In genomic region chr10:44611399-44611798, GRCm38 (mm10) we compare ENCODE assay signal across 33 mouse cellular contexts.
"Had no signal": no experiment of that assay in that cellular context is flagged by ENCODE, and none has a peak within 500 bp of the region (broad histone marks: within the 10 kb centered on the region; RNA-seq: fewer than 3 reads in every experiment).

No protein-coding gene starts in this region.

- H3K36me3 ChIP-seq: heart, embryonic 12.5 days; heart, embryonic 13.5 days; heart, embryonic 15.5 days; hindbrain, embryonic 10.5 days; hindbrain, embryonic 12.5 days; hindbrain, embryonic 13.5 days; hindbrain, embryonic 15.5 days; intestine, embryonic 15.5 days; kidney, embryonic 15.5 days had no signal

- H3K4me1 ChIP-seq: heart, embryonic 13.5 days; heart, embryonic 15.5 days; hindbrain, embryonic 10.5 days; hindbrain, embryonic 12.5 days; hindbrain, embryonic 13.5 days; hindbrain, embryonic 15.5 days; intestine, embryonic 15.5 days; kidney, embryonic 15.5 days had no signal

- H3K4me2 ChIP-seq: heart, embryonic 11.5 days; heart, embryonic 12.5 days; heart, embryonic 13.5 days; heart, embryonic 15.5 days; hindbrain, embryonic 12.5 days; hindbrain, embryonic 13.5 days; hindbrain, embryonic 15.5 days; intestine, embryonic 15.5 days; kidney, embryonic 15.5 days had no signal

- H3K4me3 ChIP-seq: heart, embryonic 12.5 days; heart, embryonic 13.5 days; heart, embryonic 15.5 days; hindbrain, embryonic 10.5 days; hindbrain, embryonic 12.5 days; hindbrain, embryonic 13.5 days; hindbrain, embryonic 15.5 days; intestine, embryonic 15.5 days; kidney, embryonic 15.5 days; layer of hippocampus, adult 2 months; left cerebral cortex, adult 2 months had no signal

- H3K27ac ChIP-seq: heart, embryonic 13.5 days; heart, embryonic 15.5 days; hindbrain, embryonic 10.5 days; hindbrain, embryonic 12.5 days; hindbrain, embryonic 13.5 days; hindbrain, embryonic 15.5 days; hindbrain, postnatal 0 days; intestine, embryonic 15.5 days; kidney, embryonic 15.5 days; kidney, postnatal 0 days; layer of hippocampus, adult 2 months; left cerebral cortex, adult 2 months had no signal

- H3K9ac ChIP-seq: heart, embryonic 12.5 days; heart, embryonic 13.5 days; heart, embryonic 15.5 days; hindbrain, embryonic 12.5 days; hindbrain, embryonic 13.5 days; hindbrain, embryonic 15.5 days; intestine, embryonic 15.5 days; kidney, embryonic 15.5 days had no signal

- ATAC-seq: hindbrain, embryonic 16.5 days; hindbrain, postnatal 0 days; inflammation-experienced regulatory T-cells, adult 6 months; intestine, embryonic 15.5 days; intestine, embryonic 16.5 days; intestine, postnatal 0 days had no signal

- H3K27me3 ChIP-seq: heart, embryonic 12.5 days; heart, embryonic 13.5 days; heart, embryonic 15.5 days; hindbrain, embryonic 12.5 days; hindbrain, embryonic 13.5 days; hindbrain, embryonic 15.5 days; intestine, embryonic 15.5 days; kidney, embryonic 15.5 days had no signal

- H3K9me3 ChIP-seq: heart, embryonic 12.5 days; heart, embryonic 13.5 days; heart, embryonic 15.5 days; hindbrain, embryonic 10.5 days; hindbrain, embryonic 12.5 days; hindbrain, embryonic 13.5 days; hindbrain, embryonic 15.5 days; intestine, embryonic 15.5 days; kidney, embryonic 15.5 days had no signal

- DNase-seq: heart, postnatal 10 days; heart, postnatal 14 days; heart, postnatal 36 days; heart, postnatal 4 days; kidney, adult 11 months; kidney, adult 18-20 months; kidney, adult 8-10 months; kidney, adult 9 months; kidney, postnatal 10 days; kidney, postnatal 14 days; kidney, postnatal 25 days; kidney, postnatal 36 days; kidney, postnatal 4 days; layer of hippocampus, adult 9-11 months; layer of hippocampus, postnatal 36 days had no signal
